In genomic region chr1:36511289-36512021, GRCm38 (mm10) we compare ENCODE assay signal across 8 mouse cellular contexts. TPM values are rescaled to one million over a fixed set of nuclear protein-coding genes. Genes with fewer than 3 reads are reported as not detected.
DNase-seq lines count a peak whose midpoint lies in the region; ATAC-seq lines count a peak whose summit lies in the region.

Cnnm3 (plus strand) TSS chr1:36511867.

- 1% methylated on average over 50 of the region's 51 CpGs for WGBS in heart, embryonic 13.5 days
- WGBS in liver, embryonic 12.5 days (ENCODE audit: insufficient replicate concordance), result 1% methylated on average over 50 of the region's 51 CpGs
- 2% methylated on average over 48 of the region's 51 CpGs for WGBS in stomach, embryonic 15.5 days

- peaks cover 34% of the 10 kb centered on the region for H3K4me1 ChIP-seq in heart, embryonic 13.5 days
- H3K4me1 ChIP-seq in liver, embryonic 12.5 days, result peaks cover 35% of the 10 kb centered on the region
- H3K4me1 ChIP-seq in stomach, embryonic 15.5 days, result peaks cover 18% of the 10 kb centered on the region

- peak within 1 kb of the TSS; percentile 87 for H3K9ac ChIP-seq in heart, embryonic 13.5 days
- peak within 1 kb of the TSS; percentile 87 for H3K9ac ChIP-seq in liver, embryonic 12.5 days
- H3K9ac ChIP-seq in stomach, embryonic 15.5 days, result peak within 1 kb of the TSS; percentile 44

- H3K4me3 ChIP-seq in heart, embryonic 13.5 days, result peak within 1 kb of the TSS; percentile 72
- peak within 1 kb of the TSS; percentile 98 for H3K4me3 ChIP-seq in liver, embryonic 12.5 days
- H3K4me3 ChIP-seq in stomach, embryonic 15.5 days (replicated peaks), result peak within 1 kb of the TSS; percentile 79

- H3K4me2 ChIP-seq in heart, embryonic 13.5 days, result peak within 1 kb of the TSS; percentile 96
- peak within 1 kb of the TSS; percentile 98 for H3K4me2 ChIP-seq in liver, embryonic 12.5 days
- peak within 1 kb of the TSS; percentile 89 for H3K4me2 ChIP-seq in stomach, embryonic 15.5 days

- DNase-seq in CD4-positive helper T cell, adult 2 months (ENCODE audit: low read depth, low spot score), result peak; percentile 98
- peak; percentile 93 for DNase-seq in brain, embryonic 18.5 days (ENCODE audit: low read depth, low spot score)
- peak; percentile 100 for DNase-seq in kidney, postnatal 10 days
- peak; percentile 99 for DNase-seq in natural killer cell, adult 2 months (ENCODE audit: low spot score in 2 of 2)

- peak; percentile 97 for ATAC-seq in erythroid progenitor cell, adult 5-6 weeks (replicated peaks; ENCODE audit: low FRiP score, poor library complexity, severe bottlenecking)
- peak; percentile 94 for ATAC-seq in heart, embryonic 13.5 days (ENCODE audit: extremely low read depth, insufficient number of reproducible peaks, low FRiP score, low TSS enrichment)
- peak; percentile 99 for ATAC-seq in liver, embryonic 12.5 days
- ATAC-seq in stomach, embryonic 15.5 days (ENCODE audit: insufficient read depth, low FRiP score, low read depth), result peak; percentile 99

- H3K36me3 ChIP-seq in heart, embryonic 13.5 days, result peaks cover 27% of the 10 kb centered on the region
- H3K36me3 ChIP-seq in liver, embryonic 12.5 days, result peaks cover 17% of the 10 kb centered on the region
- H3K36me3 ChIP-seq in stomach, embryonic 15.5 days, result 0 out of 2 replicates have a peak, but pooled peaks cover 4% of the 10 kb centered on the region

- H3K27ac ChIP-seq in heart, embryonic 13.5 days (replicated peaks), result peak within 1 kb of the TSS; percentile 95
- peak within 1 kb of the TSS; percentile 95 for H3K27ac ChIP-seq in liver, embryonic 12.5 days
- H3K27ac ChIP-seq in stomach, embryonic 15.5 days, result peak within 1 kb of the TSS; percentile 97

- no peaks in the 10 kb centered on the region for H3K27me3 ChIP-seq in heart, embryonic 13.5 days (replicated peaks)
- no peaks in the 10 kb centered on the region for H3K27me3 ChIP-seq in liver, embryonic 12.5 days (replicated peaks)
- no peaks in the 10 kb centered on the region for H3K27me3 ChIP-seq in stomach, embryonic 15.5 days (replicated peaks)

- H3K9me3 ChIP-seq in heart, embryonic 13.5 days, result peaks cover 3% of the 10 kb centered on the region; the same call in 1 of the 2 replicates
- H3K9me3 ChIP-seq in liver, embryonic 12.5 days (replicated peaks), result no peaks in the 10 kb centered on the region
- H3K9me3 ChIP-seq in stomach, embryonic 15.5 days, result no peaks in the 10 kb centered on the region

RNA-seq across cellular contexts. Expression of gene Cnnm3, which starts in this region (rescaled TPM):
- 2.5 and 10.5 TPM in 2 replicates for total RNA-seq in erythroid progenitor cell, adult 5-6 weeks (2015; ENCODE audit: low replicate concordance)
- 3.9 and 9.4 TPM in 2 replicates for total RNA-seq in erythroid progenitor cell, adult 5-6 weeks (2017; ENCODE audit: low replicate concordance)
- polyA plus RNA-seq in heart, embryonic 13.5 days (2015; fragmentation: Nextera tagmentation; extraction: Ambion mirVana), result 2.0 and 2.4 TPM in 2 replicates
- 1.3 and 1.5 TPM in 2 replicates for polyA plus RNA-seq in liver, embryonic 12.5 days (2016; fragmentation: Nextera tagmentation; extraction: Ambion mirVana)
- 3.6 and 4.3 TPM in 2 replicates for polyA plus RNA-seq in stomach, embryonic 15.5 days (2015; fragmentation: Nextera tagmentation; extraction: Ambion mirVana)

Comparison
In these comparisons a context has a peak if more than half of its experiments do, and no peak if none do; other contexts are left out.
1. Peak in every context shown above with its lines: DNase-seq, ATAC-seq, H3K4me3 ChIP-seq and H3K27ac ChIP-seq.